Mouse (Mus musculus) stomach, embryonic 14.5 days (tissue): ENCODE data around the gene Glod5. TPM values are rescaled to one million over a fixed set of nuclear protein-coding genes. Genes with fewer than 3 reads are reported as not detected.

Source experiments
- ATAC-seq: fragments of 200-750 bp; cut with Nextera tagmentation; 2 replicates; pipeline ENCODE4 v1.8.0; 2017; ENCODE audit warnings: low read depth, moderate TSS enrichment; ENCODE audit not compliant: insufficient number of reproducible peaks, insufficient read depth, low FRiP score
- H3K27ac ChIP-seq: fragments of 300-500 bp; sonication (generic); 2 replicates; pipeline ENCODE4 v1.5.1; 2014; ENCODE audit warnings: mild to moderate bottlenecking, low read length, moderate library complexity, mixed read lengths
- H3K27me3 ChIP-seq: fragments of 300-500 bp; sonication (generic); 2 replicates; pipeline ENCODE4 v1.6.1; 2014; ENCODE audit warnings: low read length, control low read depth, mixed read lengths; ENCODE audit not compliant: control insufficient read depth, insufficient read depth
- H3K36me3 ChIP-seq: fragments of 300-500 bp; sonication (generic); 2 replicates; pipeline ENCODE4 v1.6.1; 2014; ENCODE audit warnings: mild to moderate bottlenecking, control low read depth, low read length, moderate library complexity, mixed read lengths; ENCODE audit not compliant: control insufficient read depth, insufficient read depth
- H3K4me1 ChIP-seq: fragments of 300-500 bp; sonication (generic); 2 replicates; pipeline ENCODE4 v1.6.1; 2014; ENCODE audit warnings: low read length, control low read depth, mixed read lengths; ENCODE audit not compliant: control insufficient read depth, insufficient read depth
- H3K4me2 ChIP-seq: fragments of 300-500 bp; sonication (generic); replicated peaks from 2 replicates; pipeline ENCODE4 v1.6.1; 2014; ENCODE audit warnings: low read depth, low read length, control low read depth
- H3K4me3 ChIP-seq: fragments of 300-500 bp; sonication (generic); 2 replicates; pipeline ENCODE4 v1.5.1; 2014; ENCODE audit warnings: low read depth, low read length, control low read depth
- H3K9ac ChIP-seq: fragments of 300-500 bp; sonication (generic); replicated peaks from 2 replicates; pipeline ENCODE4 v1.6.1; 2014; ENCODE audit warnings: low read depth, mild to moderate bottlenecking, control low read depth, low read length, moderate library complexity, mixed read lengths
- H3K9me3 ChIP-seq: fragments of 300-500 bp; sonication (generic); 2 replicates; pipeline ENCODE4 v1.6.1; 2016; ENCODE audit warnings: low read depth, low read length, control low read depth; ENCODE audit not compliant: control insufficient read depth
- WGBS: fragments of 180-500 bp; shearing (Covaris S2); extraction: QIAGEN DNeasy Blood & Tissue Kit; methylation state at CpG from one replicate; pipeline ENCODE4 v1.1.7; 2014; 5-methylcytosine and 5-hydroxymethylcytosine counted together
- polyA plus RNA-seq: library from polyadenylated mRNA; unstranded; fragments of >200 nt; fragmentation: Nextera tagmentation; extraction: Ambion mirVana; gene quantifications from 2 replicates; pipeline ENCODE4 v1.2.1, GENCODE M21; 2014

Glod5 gene
- polyA plus RNA-seq, 1 experiment from 2014 or later, result not detected

GRCm38 (mm10) chrX:7963829-7964626 lies 54.3 kb downstream of the Glod5 start:
- 76% methylated on average over 7 of the region's 7 CpGs for WGBS
- H3K27ac ChIP-seq, result no peak overlapping the region
- H3K4me2 ChIP-seq, result no peak overlapping the region
- ATAC-seq, result no peak
- H3K4me1 ChIP-seq, result no peaks in the 10 kb centered on the region
- H3K36me3 ChIP-seq, result no peaks in the 10 kb centered on the region
- H3K27me3 ChIP-seq, result no peaks in the 10 kb centered on the region
- no peak overlapping the region for H3K9ac ChIP-seq
- no peak overlapping the region for H3K4me3 ChIP-seq
- H3K9me3 ChIP-seq, result no peaks in the 10 kb centered on the region

GRCm38 (mm10) chrX:7958868-7959267 lies 59.4 kb downstream of the Glod5 start:
- Histone ChIP-seq H3K27ac (no peak overlapping the region), H3K9ac (no peak overlapping the region), H3K27me3 (no peaks in the 10 kb centered on the region), H3K9me3 (no peaks in the 10 kb centered on the region), H3K4me2 (no peak overlapping the region), H3K36me3 (no peaks in the 10 kb centered on the region), H3K4me1 (no peaks in the 10 kb centered on the region), H3K4me3 (no peak overlapping the region)
- ATAC-seq, result no peak
- WGBS, result 89% methylated on average over 9 of the region's 9 CpGs

Other genes starting within 250 kb of the Glod5 start
- gene Gripap1, start 228.7 kb downstream of the Glod5 start, polyA plus RNA-seq, result 35.7 and 41.8 TPM in 2 replicates
- gene Kcnd1, start 196.2 kb downstream of the Glod5 start, polyA plus RNA-seq, result 2.8 and 2.9 TPM in 2 replicates
- 28.5 and 33.6 TPM in 2 replicates for gene Otud5, start 177.1 kb downstream of the Glod5 start, polyA plus RNA-seq
- gene Pim2, start 140.2 kb downstream of the Glod5 start, polyA plus RNA-seq, result 8.0 and 10.8 TPM in 2 replicates
- 16.8 and 17.4 TPM in 2 replicates for gene Slc35a2, start 134.5 kb downstream of the Glod5 start, polyA plus RNA-seq
- 102 and 104 TPM in 2 replicates for gene Pqbp1, start 119.2 kb downstream of the Glod5 start, polyA plus RNA-seq
- 159 and 172 TPM in 2 replicates for gene Timm17b, start 119.1 kb downstream of the Glod5 start, polyA plus RNA-seq
- not detected in 2 replicates for gene Gm10491, start 110.7 kb downstream of the Glod5 start, polyA plus RNA-seq
- gene Gm10490, start 109.0 kb downstream of the Glod5 start, polyA plus RNA-seq, result not detected in 2 replicates
- gene Pcsk1n, start 98.7 kb downstream of the Glod5 start, polyA plus RNA-seq, result 9.0 and 9.5 TPM in 2 replicates
- gene Eras, start 89.9 kb downstream of the Glod5 start, polyA plus RNA-seq, result not detected in 2 replicates
- 26.2 and 27.8 TPM in 2 replicates for gene Hdac6, start 70.6 kb downstream of the Glod5 start, polyA plus RNA-seq
- 0.73 and 0.90 TPM in 2 replicates for gene Gata1, start 40.4 kb downstream of the Glod5 start, polyA plus RNA-seq
- gene Suv39h1, start 56.3 kb upstream of the Glod5 start, polyA plus RNA-seq, result 55.8 and 57.5 TPM in 2 replicates
- gene Was, start 72.0 kb upstream of the Glod5 start, polyA plus RNA-seq, result 0.30 and 0.62 TPM in 2 replicates
- gene Wdr13, start 114.4 kb upstream of the Glod5 start, polyA plus RNA-seq, result 27.9 and 28.0 TPM in 2 replicates
- 494 and 570 TPM in 2 replicates for gene Rbm3, start 127.4 kb upstream of the Glod5 start, polyA plus RNA-seq
- 12.6 and 14.6 TPM in 2 replicates for gene Tbc1d25, start 157.7 kb upstream of the Glod5 start, polyA plus RNA-seq
- gene Ebp, start 175.0 kb upstream of the Glod5 start, polyA plus RNA-seq, result 38.5 and 41.1 TPM in 2 replicates
- 14.7 and 16.9 TPM in 2 replicates for gene Porcn, start 188.0 kb upstream of the Glod5 start, polyA plus RNA-seq
- 41.5 and 47.9 TPM in 2 replicates for gene Ftsj1, start 233.9 kb upstream of the Glod5 start, polyA plus RNA-seq